Mouse (Mus musculus) lung, embryonic 14.5 days (tissue): Measurements from ENCODE around the gene Ptprm. TPM values are rescaled to one million over a fixed set of nuclear protein-coding genes. Genes with fewer than 3 reads are reported as not detected.

Experiments
- ATAC-seq: fragments of 200-750 bp; cut with Nextera tagmentation; 2 replicates; pipeline ENCODE4 v1.8.0; 2017; ENCODE audit warnings: mild to moderate bottlenecking, moderate TSS enrichment, moderate library complexity; ENCODE audit not compliant: insufficient read depth
- DNase-seq: peaks from one replicate; pipeline ENCODE4 v3.0.0-alpha.2; 2015
- H3K27ac ChIP-seq: fragments of 300-500 bp; sonication (generic); 2 replicates; pipeline ENCODE4 v1.5.1; 2014; ENCODE audit warnings: low read depth, mild to moderate bottlenecking, moderate library complexity
- H3K27me3 ChIP-seq: fragments of 300-500 bp; sonication (generic); 2 replicates; pipeline ENCODE4 v1.6.1; 2014; ENCODE audit warnings: low read length, control low read depth; ENCODE audit not compliant: insufficient read depth
- H3K36me3 ChIP-seq: fragments of 300-500 bp; sonication (generic); 2 replicates; pipeline ENCODE4 v1.6.1; 2014; ENCODE audit warnings: control low read depth; ENCODE audit not compliant: insufficient read depth
- H3K4me1 ChIP-seq: fragments of 300-500 bp; sonication (generic); 2 replicates; pipeline ENCODE4 v1.6.1; 2014; ENCODE audit warnings: antibody characterized with exemption, control low read depth; ENCODE audit not compliant: insufficient read depth
- H3K4me2 ChIP-seq: fragments of 300-500 bp; sonication (generic); 2 replicates; pipeline ENCODE4 v1.6.1; 2014; ENCODE audit warnings: mild to moderate bottlenecking
- H3K4me3 ChIP-seq: fragments of 300-500 bp; sonication (generic); 2 replicates; pipeline ENCODE4 v1.5.1; 2014; ENCODE audit warnings: low read depth, low read length
- H3K9ac ChIP-seq: fragments of 300-500 bp; sonication (generic); 2 replicates; pipeline ENCODE4 v1.6.1; 2014
- H3K9me3 ChIP-seq: fragments of 300-500 bp; sonication (generic); 2 replicates; pipeline ENCODE4 v1.6.1; 2016; ENCODE audit warnings: low read depth, low read length, control low read depth
- CTCF ChIP-seq: IDR thresholded peaks from 2 replicates; pipeline ENCODE4 v1.5.1; 2016; ENCODE audit warnings: antibody characterized with exemption, low read depth
- WGBS: fragments of 180-500 bp; shearing (Covaris S2); extraction: QIAGEN DNeasy Blood & Tissue Kit; methylation state at CpG from one replicate; pipeline ENCODE4 v1.1.7; 2014; 5-methylcytosine and 5-hydroxymethylcytosine counted together
- polyA plus RNA-seq: library from polyadenylated mRNA; unstranded; fragments of >200 nt; fragmentation: Nextera tagmentation; extraction: Ambion mirVana; gene quantifications from 2 replicates; pipeline ENCODE4 v1.2.1, GENCODE M21; 2014

Gene Ptprm
- polyA plus RNA-seq, 1 experiment from 2014 or later, result 45.4 TPM

- WGBS, result 50% methylated on average over 2 of the region's 2 CpGs
- Histone ChIP-seq H3K4me3 (no peak overlapping the region), H3K9me3 (no peaks in the 10 kb centered on the region), H3K4me2 (no peak overlapping the region), H3K27me3 (no peaks in the 10 kb centered on the region), H3K27ac (no peak overlapping the region), H3K9ac (no peak overlapping the region), H3K4me1 (no peaks in the 10 kb centered on the region), H3K36me3 (no peaks in the 10 kb centered on the region)
- no peak for TF ChIP-seq CTCF
- no peak for ATAC-seq
- DNase-seq, result no peak
These were observed 472.0 kb downstream of the Ptprm start for GRCm38 (mm10) chr17:66882304-66882703.

GRCm38 (mm10) chr17:66880969-66881701, 473.1 kb downstream of the Ptprm start:
- DNase-seq (no peak), ATAC-seq (no peak)
- no peaks in the 10 kb centered on the region for H3K9me3 ChIP-seq
- no peak for TF ChIP-seq CTCF
- H3K4me1 ChIP-seq, result no peaks in the 10 kb centered on the region
- H3K9ac ChIP-seq, result no peak overlapping the region
- no peaks in the 10 kb centered on the region for H3K36me3 ChIP-seq
- no peaks in the 10 kb centered on the region for H3K27me3 ChIP-seq
- no peak overlapping the region for H3K27ac ChIP-seq
- H3K4me2 ChIP-seq, result no peak overlapping the region
- H3K4me3 ChIP-seq, result no peak overlapping the region
- WGBS, result 78% methylated on average over 9 of the region's 9 CpGs

- TF ChIP-seq CTCF, result no peak
- H3K27me3 ChIP-seq, result no peaks in the 10 kb centered on the region
- ATAC-seq (no peak), DNase-seq (no peak)
- no peak overlapping the region for H3K4me3 ChIP-seq
- H3K36me3 ChIP-seq, result no peaks in the 10 kb centered on the region
- H3K27ac ChIP-seq, result no peak overlapping the region
- H3K9me3 ChIP-seq, result no peaks in the 10 kb centered on the region
- H3K4me2 ChIP-seq, result no peak overlapping the region
- no peak overlapping the region for H3K9ac ChIP-seq
- no peaks in the 10 kb centered on the region for H3K4me1 ChIP-seq
- 52% methylated on average over 2 of the region's 2 CpGs for WGBS
These were observed 475.1 kb downstream of the Ptprm start for GRCm38 (mm10) chr17:66879151-66879550.

GRCm38 (mm10) chr17:66877582-66877981, 476.7 kb downstream of the Ptprm start:
- no peak overlapping the region for H3K4me3 ChIP-seq
- H3K9me3 ChIP-seq, result no peaks in the 10 kb centered on the region
- no peak overlapping the region for H3K4me2 ChIP-seq
- no peaks in the 10 kb centered on the region for H3K4me1 ChIP-seq
- H3K9ac ChIP-seq, result no peak overlapping the region
- H3K27ac ChIP-seq, result no peak overlapping the region
- DNase-seq (peak; percentile 70), ATAC-seq (peak; percentile 56; the same call in 1 of the 2 replicates)
- no peaks in the 10 kb centered on the region for H3K27me3 ChIP-seq
- 34% methylated on average over 6 of the region's 6 CpGs for WGBS
- TF ChIP-seq CTCF, result no peak
- no peaks in the 10 kb centered on the region for H3K36me3 ChIP-seq

GRCm38 (mm10) chr17:66874810-66875209, 479.4 kb downstream of the Ptprm start:
- DNase-seq (peak; percentile 10), ATAC-seq (no peak)
- H3K36me3 ChIP-seq, result no peaks in the 10 kb centered on the region
- no peak overlapping the region for H3K4me3 ChIP-seq
- H3K4me2 ChIP-seq, result no peak overlapping the region
- TF ChIP-seq CTCF, result no peak
- H3K9ac ChIP-seq, result no peak overlapping the region
- H3K27ac ChIP-seq, result no peak overlapping the region
- no peaks in the 10 kb centered on the region for H3K27me3 ChIP-seq
- H3K9me3 ChIP-seq, result no peaks in the 10 kb centered on the region
- 76% methylated on average over 11 of the region's 11 CpGs for WGBS
- no peaks in the 10 kb centered on the region for H3K4me1 ChIP-seq

- ATAC-seq (no peak), DNase-seq (no peak)
- no peaks in the 10 kb centered on the region for H3K27me3 ChIP-seq
- H3K36me3 ChIP-seq, result no peaks in the 10 kb centered on the region
- H3K4me2 ChIP-seq, result no peak overlapping the region
- H3K4me1 ChIP-seq, result no peaks in the 10 kb centered on the region
- H3K9me3 ChIP-seq, result no peaks in the 10 kb centered on the region
- H3K27ac ChIP-seq, result no peak overlapping the region
- H3K4me3 ChIP-seq, result no peak overlapping the region
- TF ChIP-seq CTCF, result no peak
- 70% methylated on average over 4 of the region's 4 CpGs for WGBS
- no peak overlapping the region for H3K9ac ChIP-seq
These were observed 482.9 kb downstream of the Ptprm start for GRCm38 (mm10) chr17:66871396-66871795.

GRCm38 (mm10) chr17:66869581-66870002, 484.7 kb downstream of the Ptprm start:
- Histone ChIP-seq H3K4me1 (no peaks in the 10 kb centered on the region), H3K27ac (no peak overlapping the region), H3K36me3 (no peaks in the 10 kb centered on the region), H3K4me3 (no peak overlapping the region), H3K27me3 (no peaks in the 10 kb centered on the region), H3K9me3 (no peaks in the 10 kb centered on the region), H3K9ac (no peak overlapping the region), H3K4me2 (no peak overlapping the region)
- DNase-seq, result no peak
- TF ChIP-seq CTCF, result no peak
- no peak for ATAC-seq
- 87% methylated on average over 13 of the region's 13 CpGs for WGBS
